Mouse (Mus musculus) kidney, adult 2 months (tissue): ENCODE results near the gene Myom3. TPM values are rescaled to one million over a fixed set of nuclear protein-coding genes. Genes with fewer than 3 reads are reported as not detected.

Source experiments
- DNase-seq: peaks from one replicate; pipeline ENCODE4 v3.0.0; 2021
- H3K27ac ChIP-seq: fragments of 200-500 bp; 2 replicates; pipeline ENCODE4 v1.5.1; 2012; ENCODE audit warnings: low read depth, low read length, control low read depth, inconsistent platforms; ENCODE audit not compliant: insufficient read depth
- H3K27me3 ChIP-seq: fragments of 200-500 bp; replicated peaks from 2 replicates; pipeline ENCODE4 v1.6.1; 2012; ENCODE audit warnings: mild to moderate bottlenecking, moderate library complexity, low read length, inconsistent platforms; ENCODE audit not compliant: control insufficient read depth, insufficient read depth
- H3K36me3 ChIP-seq: fragments of 200-500 bp; 2 replicates; pipeline ENCODE4 v1.6.1; 2012; ENCODE audit warnings: mild to moderate bottlenecking, moderate library complexity, low read length, inconsistent platforms; ENCODE audit not compliant: control insufficient read depth, insufficient read depth
- H3K4me1 ChIP-seq: fragments of 200-500 bp; 2 replicates; pipeline ENCODE4 v1.6.1; 2011; ENCODE audit warnings: low read length; ENCODE audit not compliant: control insufficient read depth, insufficient read depth
- H3K4me3 ChIP-seq: fragments of 200-500 bp; 2 replicates; pipeline ENCODE4 v1.5.1; 2011; ENCODE audit warnings: mild to moderate bottlenecking, low read depth, low read length, control low read depth; ENCODE audit not compliant: insufficient read depth
- CTCF ChIP-seq: fragments of 200-500 bp; conservative IDR thresholded peaks from 2 replicates; pipeline ENCODE4 v1.5.1; 2011; ENCODE audit warnings: low read depth, mild to moderate bottlenecking, control low read depth, low read length, moderate library complexity, mixed read lengths; ENCODE audit not compliant: insufficient read depth, insufficient read length
- POLR2A ChIP-seq: fragments of 200-500 bp; IDR thresholded peaks from one replicate; pipeline ENCODE4 v1.6.1; 2011; ENCODE audit warnings: low read depth, low read length, control low read depth
- WGBS: fragments of 180-500 bp; shearing (Covaris S2); methylation state at CpG from one replicate; pipeline ENCODE4 v1.1.7; 2018; 5-methylcytosine and 5-hydroxymethylcytosine counted together
- polyA plus RNA-seq: library from polyadenylated mRNA; depleted of rRNA; stranded (reverse); fragments of >200 nt; gene quantifications from 2 replicates; pipeline ENCODE4 v1.2.3, GENCODE M21; 2012

Gene Myom3
- polyA plus RNA-seq, 1 experiment = 1.5 TPM

DNA sequence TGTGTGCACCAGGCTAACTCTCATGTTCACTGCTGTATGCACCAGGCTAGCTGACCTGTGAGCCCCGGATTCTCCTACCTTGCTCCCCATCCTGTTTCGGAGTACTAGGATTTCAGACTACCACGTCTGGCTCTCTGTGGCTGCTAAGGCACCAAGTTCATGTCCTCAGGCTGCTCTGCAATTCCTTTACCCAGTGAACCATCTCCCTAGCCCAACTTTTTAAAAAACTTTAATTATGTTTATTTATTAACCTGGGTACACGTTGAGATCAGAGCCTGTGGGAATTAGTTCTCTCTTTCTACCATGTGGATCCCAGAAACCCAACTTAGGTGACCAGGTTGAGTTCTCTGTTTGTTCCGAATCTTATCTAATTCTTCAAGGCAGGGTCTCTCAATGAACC is 27.1 kb downstream of the Myom3 start:
- H3K27ac ChIP-seq = peak overlapping the region; percentile 9; the same call in 1 of the 2 replicates
- peak; percentile 61 for DNase-seq
- H3K36me3 ChIP-seq = no peaks in the 10 kb centered on the region
- no peak overlapping the region for H3K4me3 ChIP-seq
- H3K4me1 ChIP-seq = peaks cover 12% of the 10 kb centered on the region
- TF ChIP-seq CTCF (no peak), POLR2A (no peak)
- H3K27me3 ChIP-seq = no peaks in the 10 kb centered on the region
- WGBS = 33% methylated on average over 5 of the region's 5 CpGs

DNA sequence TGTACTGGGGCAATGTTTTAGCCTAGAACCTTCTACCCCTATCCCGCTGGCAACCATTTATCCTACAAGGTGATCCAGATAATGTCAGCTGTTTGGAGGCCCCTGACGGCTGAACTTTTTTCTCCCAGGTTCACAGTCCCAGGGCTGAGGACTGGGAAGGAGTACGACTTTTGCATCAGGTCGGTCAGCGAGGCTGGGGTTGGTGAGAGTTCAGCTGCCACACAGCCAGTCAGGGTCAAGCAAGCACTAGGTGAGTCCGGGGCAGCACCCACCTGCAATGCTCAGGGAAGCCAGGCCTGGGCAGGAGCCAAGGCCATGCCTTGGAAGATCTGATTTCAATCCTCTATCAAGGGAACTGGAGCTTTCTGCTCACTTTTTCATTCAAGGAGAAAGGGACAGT is 27.8 kb downstream of the Myom3 start:
- Histone ChIP-seq H3K4me1 (peaks cover 12% of the 10 kb centered on the region), H3K36me3 (no peaks in the 10 kb centered on the region), H3K27ac (peak overlapping the region; percentile 9; the same call in 1 of the 2 replicates), H3K4me3 (no peak overlapping the region), H3K27me3 (no peaks in the 10 kb centered on the region)
- peak; percentile 56 for DNase-seq
- TF ChIP-seq POLR2A (no peak), CTCF (no peak)
- WGBS = 48% methylated on average over 6 of the region's 6 CpGs

DNA sequence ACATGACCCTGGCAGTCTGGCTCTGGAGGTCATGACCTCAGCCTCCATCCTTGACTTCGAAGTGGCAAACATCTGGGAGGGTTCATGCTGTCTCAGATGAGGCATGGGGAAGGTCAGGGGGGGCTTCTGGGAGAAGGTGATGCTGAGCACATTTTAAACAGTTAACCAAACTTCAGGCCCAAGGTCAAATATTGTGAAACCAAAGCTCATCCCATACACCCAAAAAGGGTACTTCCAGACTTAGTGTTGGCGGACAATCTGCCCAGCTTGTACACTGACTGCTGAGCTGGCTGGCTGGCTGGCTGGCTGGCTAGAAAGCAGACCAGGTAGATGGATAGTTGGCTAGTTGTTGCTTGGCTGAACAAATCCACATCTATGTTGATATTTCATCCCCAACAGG is 29.6 kb downstream of the Myom3 start:
- Histone ChIP-seq H3K4me3 (no peak overlapping the region), H3K27ac (no peak overlapping the region), H3K4me1 (peaks cover 12% of the 10 kb centered on the region), H3K36me3 (no peaks in the 10 kb centered on the region), H3K27me3 (no peaks in the 10 kb centered on the region)
- no peak for DNase-seq
- 80% methylated on average over 2 of the region's 2 CpGs for WGBS
- TF ChIP-seq CTCF (no peak), POLR2A (no peak)

DNA sequence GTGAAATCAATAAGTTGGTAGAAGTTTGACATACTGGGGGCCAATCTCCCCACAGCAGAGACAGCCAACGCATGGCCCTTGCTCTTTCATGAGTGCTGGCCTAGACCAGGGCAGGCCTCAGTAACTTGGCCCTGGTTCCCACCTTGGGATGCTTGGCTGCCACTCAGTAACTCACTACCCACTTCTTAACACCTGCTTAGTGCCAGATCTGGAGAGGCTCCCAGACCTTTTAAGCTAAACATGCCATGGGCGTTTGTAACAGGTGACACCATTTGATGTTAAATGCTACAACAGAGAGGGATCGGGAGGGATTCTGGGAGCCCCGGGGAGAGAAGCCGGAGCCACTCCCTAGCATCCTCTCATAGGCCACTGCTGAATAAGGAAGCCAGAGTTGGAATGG is 33.3 kb downstream of the Myom3 start:
- H3K4me1 ChIP-seq = no peaks in the 10 kb centered on the region
- H3K27me3 ChIP-seq = no peaks in the 10 kb centered on the region
- 83% methylated on average over 5 of the region's 5 CpGs for WGBS
- H3K36me3 ChIP-seq = no peaks in the 10 kb centered on the region
- no peak overlapping the region for H3K4me3 ChIP-seq
- H3K27ac ChIP-seq = no peak overlapping the region
- no peak for DNase-seq
- TF ChIP-seq CTCF (no peak), POLR2A (no peak)

DNA sequence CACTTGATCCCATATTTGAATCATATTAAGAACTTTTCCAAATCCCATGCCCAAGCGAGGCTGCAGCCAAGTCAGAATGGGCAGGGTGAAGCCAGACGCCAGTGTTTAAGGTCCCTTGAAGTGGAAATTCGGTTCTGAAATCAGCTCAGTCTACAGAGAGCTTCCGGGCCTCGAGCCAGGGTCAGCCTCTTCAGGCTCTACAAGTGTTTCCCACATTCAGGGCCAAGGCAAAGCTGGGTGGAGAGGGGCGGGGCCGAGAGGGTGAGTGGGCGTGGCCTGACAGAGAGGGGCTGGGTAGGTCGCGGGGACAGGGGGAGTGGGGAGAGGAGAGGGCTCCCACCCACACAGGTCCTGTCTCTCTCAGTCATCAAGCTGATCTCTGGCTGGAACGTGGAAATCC is 38.4 kb downstream of the Myom3 start:
- Histone ChIP-seq H3K27ac (no peak overlapping the region), H3K27me3 (no peaks in the 10 kb centered on the region), H3K36me3 (no peaks in the 10 kb centered on the region), H3K4me1 (peaks cover 8% of the 10 kb centered on the region), H3K4me3 (no peak overlapping the region)
- DNase-seq = no peak
- TF ChIP-seq POLR2A = no peak
- no peak for TF ChIP-seq CTCF
- WGBS = 44% methylated on average over 11 of the region's 11 CpGs

DNA sequence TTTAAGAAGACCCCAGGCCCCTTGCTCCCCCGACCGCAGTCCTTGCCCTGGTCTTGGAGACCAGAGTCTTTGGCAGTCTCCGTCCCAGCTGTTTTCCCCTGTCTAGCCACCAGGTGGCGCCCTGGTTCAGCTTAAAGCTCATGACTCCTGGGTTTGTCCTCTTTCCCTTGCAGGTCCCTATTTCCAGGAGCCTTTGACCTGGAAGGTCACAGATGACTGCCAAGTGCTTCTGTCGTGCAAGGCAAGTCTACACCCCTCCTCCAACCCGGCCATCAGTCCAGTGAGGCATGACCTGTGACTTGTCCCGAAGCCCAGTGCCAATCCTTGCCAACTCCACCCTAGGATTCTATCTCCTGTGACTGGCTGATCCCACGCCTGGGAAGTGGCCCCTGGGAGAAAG is 42.0 kb downstream of the Myom3 start:
- Histone ChIP-seq H3K36me3 (no peaks in the 10 kb centered on the region), H3K27me3 (no peaks in the 10 kb centered on the region), H3K4me1 (peaks cover 8% of the 10 kb centered on the region), H3K27ac (no peak overlapping the region), H3K4me3 (no peak overlapping the region)
- 6% methylated on average over 8 of the region's 8 CpGs for WGBS
- peak; percentile 97 for DNase-seq
- TF ChIP-seq POLR2A (no peak), CTCF (peak; percentile 96)

DNA sequence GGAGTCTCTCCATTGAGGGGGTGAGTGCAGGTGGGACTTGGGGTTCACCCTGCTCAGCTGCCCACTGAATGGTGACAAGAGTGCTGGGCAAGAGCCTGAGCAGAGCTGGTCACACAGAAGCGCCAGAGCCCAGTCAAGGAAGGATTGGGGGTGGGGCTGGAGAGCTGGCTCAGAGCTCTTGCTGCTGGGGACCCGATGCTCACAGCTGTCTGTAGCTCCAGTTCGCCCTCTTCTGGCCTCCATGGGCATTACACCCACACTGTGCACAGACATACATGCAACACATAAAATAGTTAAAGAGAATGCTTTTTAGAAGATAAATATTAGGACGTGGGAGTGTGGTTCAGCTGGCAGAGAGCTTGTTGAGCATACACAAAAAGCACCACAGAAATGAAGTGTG is 43.8 kb downstream of the Myom3 start:
- Histone ChIP-seq H3K27ac (no peak overlapping the region), H3K4me1 (peaks cover 8% of the 10 kb centered on the region), H3K4me3 (no peak overlapping the region), H3K36me3 (no peaks in the 10 kb centered on the region), H3K27me3 (no peaks in the 10 kb centered on the region)
- WGBS = 73% methylated on average over 4 of the region's 4 CpGs
- TF ChIP-seq POLR2A (no peak), CTCF (peak; percentile 46; the same call in 1 of the 2 replicates)
- DNase-seq = peak; percentile 39
